Mouse (Mus musculus): ENCODE measurements around the gene Gm28778. TPM values are rescaled to one million over a fixed set of nuclear protein-coding genes. Genes with fewer than 3 reads are reported as not detected.

The Gm28778 gene
- 0.95 and 1.2 TPM in 2 replicates for polyA plus RNA-seq (2012; rRNA removed)

DNA sequence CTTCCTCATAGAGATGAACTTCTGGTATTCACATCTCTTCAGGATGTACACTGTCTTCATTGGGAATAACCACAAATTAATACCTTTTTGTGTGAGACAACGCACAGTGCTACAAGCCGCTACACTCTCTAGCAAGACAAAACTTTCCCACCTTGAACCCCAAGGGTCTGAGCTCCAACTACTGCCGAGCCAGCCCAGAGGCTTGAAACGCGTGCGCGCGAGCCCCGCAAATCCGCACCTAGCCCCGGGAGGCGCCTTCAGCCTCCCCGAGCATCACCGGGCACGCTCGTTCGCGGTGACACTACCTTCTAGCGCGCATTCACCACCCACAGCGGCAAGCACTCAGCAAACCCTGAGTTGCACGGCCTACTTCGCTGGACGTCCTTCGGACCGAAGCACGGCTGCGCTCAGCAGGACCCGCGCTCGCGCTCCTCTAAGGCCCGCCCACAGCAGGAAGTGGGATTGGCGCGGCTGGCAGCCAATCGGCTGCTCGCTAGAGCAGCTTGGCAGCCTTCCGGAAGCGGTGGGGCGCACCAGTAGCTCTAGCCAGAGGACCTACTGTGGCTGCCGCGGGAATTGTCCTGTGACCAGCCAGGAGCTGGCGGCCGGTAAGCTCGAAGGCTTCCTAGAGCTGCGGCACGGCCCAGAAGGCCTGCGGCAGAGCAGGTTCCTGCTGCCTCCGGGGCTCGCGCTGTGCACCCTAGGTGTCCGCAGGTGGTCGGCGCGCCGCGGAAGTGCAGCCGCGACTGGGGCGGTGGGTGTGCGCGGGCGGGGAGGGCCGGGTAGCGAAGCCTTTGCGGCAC, at the start of gene Gm28778, which contains the start of the genes Pms1 and Ormdl1:
Gm28778 (plus strand) TSS at position 531 of the 803 bp plus-strand sequence.
Pms1 (minus strand) TSS at position 438 of the 803 bp plus-strand sequence.
Ormdl1 (plus strand) TSS at position 515 of the 803 bp plus-strand sequence.

DNA sequence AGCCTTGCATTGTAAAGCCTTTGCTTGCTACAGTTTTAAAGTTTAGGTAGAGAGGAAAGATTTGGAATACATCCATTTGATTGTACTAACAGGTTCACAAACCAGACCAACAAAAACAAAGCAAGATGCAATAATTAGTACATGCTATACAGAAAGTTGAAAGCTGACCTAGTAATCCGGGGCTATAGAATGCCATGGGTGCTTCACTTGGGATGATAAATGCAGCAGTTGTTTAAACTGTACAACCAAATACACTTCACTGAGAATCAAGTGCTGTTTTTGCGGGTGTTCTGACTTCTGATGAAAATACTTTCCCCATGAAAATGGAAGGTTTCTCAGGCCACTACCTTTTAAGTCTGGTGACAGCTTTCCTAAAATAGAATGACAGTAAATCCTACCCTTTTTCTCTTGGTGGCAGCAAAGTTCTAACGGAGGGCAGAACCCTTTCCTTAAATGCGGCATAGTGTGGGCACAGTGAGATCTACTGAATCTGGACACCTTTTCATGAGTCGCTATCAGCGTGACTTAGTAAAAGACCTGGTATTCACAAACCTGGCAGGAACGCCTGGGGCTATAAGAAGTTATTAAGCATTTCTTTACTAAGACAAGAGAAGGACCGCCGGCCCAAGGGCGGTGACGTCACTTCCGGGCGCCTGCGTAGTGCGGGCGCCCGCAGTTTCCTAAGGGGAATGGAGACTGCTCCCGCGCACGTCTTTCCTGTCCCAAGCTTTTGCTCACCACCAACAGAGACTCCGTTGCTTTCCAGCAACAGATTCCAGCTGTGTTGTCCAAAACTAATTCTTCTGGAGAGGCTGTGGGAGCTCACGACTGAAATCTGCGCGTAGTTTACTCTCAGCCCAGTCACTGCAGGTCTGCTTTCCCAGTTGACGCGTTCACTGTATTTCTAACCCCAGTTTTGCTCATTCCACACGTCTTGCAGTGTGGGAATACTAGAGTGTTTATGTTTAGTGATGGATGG, 16.4 kb downstream of the Gm28778 start, which contains the start of gene Osgepl1:
Osgepl1 (plus strand) TSS at position 636 of the 979 bp plus-strand sequence.

DNA sequence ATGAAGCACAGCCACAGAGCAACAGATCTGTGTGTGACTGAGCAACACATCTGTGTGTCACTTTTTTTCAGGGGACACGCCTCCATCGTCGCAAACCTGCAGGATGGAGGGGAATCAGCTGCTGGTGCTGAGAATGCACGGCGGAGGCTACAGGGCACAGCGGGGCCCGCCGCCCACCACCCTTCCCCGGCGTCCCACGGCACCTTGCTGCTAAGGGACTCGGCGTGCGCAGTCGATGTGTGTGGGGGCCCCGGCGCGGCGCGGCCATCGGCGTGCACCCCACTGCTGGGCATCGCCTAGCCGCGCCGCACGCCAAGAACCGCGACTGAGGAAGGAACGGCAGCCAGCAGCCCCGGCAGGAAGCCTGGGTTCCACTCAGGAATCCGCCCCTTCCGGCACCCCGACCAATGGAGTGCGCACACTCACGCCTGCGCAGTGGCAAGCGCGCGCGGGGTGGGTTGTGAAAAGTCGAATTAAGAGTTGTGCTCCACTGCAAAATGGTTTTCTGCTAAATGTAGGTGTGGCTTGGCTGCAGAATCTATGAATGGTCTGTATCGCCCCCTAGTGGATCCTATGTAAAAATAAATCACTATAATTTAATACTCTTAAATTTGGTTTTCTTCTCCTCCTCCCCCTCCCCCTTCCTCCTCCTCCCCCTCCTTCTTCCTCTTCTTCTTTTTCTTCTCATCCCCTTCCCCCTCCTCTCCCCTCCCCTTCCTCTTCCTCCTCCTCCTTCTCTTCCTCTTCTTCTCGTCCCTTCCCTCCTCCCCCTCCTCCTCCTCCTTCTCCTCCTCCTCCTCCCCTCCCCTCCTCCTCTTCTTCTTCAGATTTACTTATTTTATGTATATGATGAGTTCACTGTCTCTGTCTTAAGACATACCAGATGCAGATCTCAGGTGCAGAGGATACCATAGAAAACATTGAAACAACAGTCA, 55.7 kb downstream of the Gm28778 start, which contains the start of the genes Asdurf, Gm28551 and Asnsd1:
Asdurf (minus strand) TSS at position 293 of the 935 bp plus-strand sequence.
Gm28551 (minus strand) TSS at position 341 of the 935 bp plus-strand sequence.
Asnsd1 (minus strand) TSS at position 426 of the 935 bp plus-strand sequence.

Other genes with a start within 250 kb of the Gm28778 start
- 0.57 and 0.76 TPM in 2 replicates for gene Mstn, start 235.5 kb upstream of the Gm28778 start, polyA plus RNA-seq (2012; rRNA removed)
- not detected in 2 replicates for gene 1700019A02Rik, start 109.5 kb upstream of the Gm28778 start, polyA plus RNA-seq (2012; rRNA removed)
- 2.9 and 3.6 TPM in 2 replicates for gene Pms1, start 93 bp upstream of the Gm28778 start, polyA plus RNA-seq (2012; rRNA removed)
- 30.1 and 33.8 TPM in 2 replicates for gene Ormdl1, start within 50 bp of the Gm28778 start, polyA plus RNA-seq (2012; rRNA removed)
- 16.4 and 17.0 TPM in 2 replicates for gene Osgepl1, start 16.5 kb downstream of the Gm28778 start, polyA plus RNA-seq (2012; rRNA removed)
- gene Asdurf, start 55.5 kb downstream of the Gm28778 start, polyA plus RNA-seq (2012; rRNA removed), result not detected in 2 replicates
- gene Gm28551, start 55.6 kb downstream of the Gm28778 start, polyA plus RNA-seq (2012; rRNA removed), result 0.71 and 1.0 TPM in 2 replicates
- gene Asnsd1, start 55.6 kb downstream of the Gm28778 start, polyA plus RNA-seq (2012; rRNA removed), result 26.3 and 27.1 TPM in 2 replicates